Mouse (Mus musculus) hindlimb bud, embryonic 11.5 days (tissue): ENCODE data around the gene Gm49358.

ENCODE experiments used
- DNase-seq: peaks from one replicate; pipeline ENCODE4 v3.0.0-alpha.2; 2012; ENCODE audit warnings: low read depth, low spot score; ENCODE audit errors: extremely low spot score

Gene Gm49358

GRCm38 (mm10) chr10:86777614-86778319 is 14.0 kb downstream of the Gm49358 start:
- DNase-seq, result no peak

GRCm38 (mm10) chr10:86778398-86779116 is 14.8 kb downstream of the Gm49358 start, which contains the start of gene Nt5dc3:
Nt5dc3 (plus strand) TSS chr10:86779005.
- peak; percentile 85 for DNase-seq

GRCm38 (mm10) chr10:86779117-86779755 is 15.5 kb downstream of the Gm49358 start:
- DNase-seq, result no peak

DNA sequence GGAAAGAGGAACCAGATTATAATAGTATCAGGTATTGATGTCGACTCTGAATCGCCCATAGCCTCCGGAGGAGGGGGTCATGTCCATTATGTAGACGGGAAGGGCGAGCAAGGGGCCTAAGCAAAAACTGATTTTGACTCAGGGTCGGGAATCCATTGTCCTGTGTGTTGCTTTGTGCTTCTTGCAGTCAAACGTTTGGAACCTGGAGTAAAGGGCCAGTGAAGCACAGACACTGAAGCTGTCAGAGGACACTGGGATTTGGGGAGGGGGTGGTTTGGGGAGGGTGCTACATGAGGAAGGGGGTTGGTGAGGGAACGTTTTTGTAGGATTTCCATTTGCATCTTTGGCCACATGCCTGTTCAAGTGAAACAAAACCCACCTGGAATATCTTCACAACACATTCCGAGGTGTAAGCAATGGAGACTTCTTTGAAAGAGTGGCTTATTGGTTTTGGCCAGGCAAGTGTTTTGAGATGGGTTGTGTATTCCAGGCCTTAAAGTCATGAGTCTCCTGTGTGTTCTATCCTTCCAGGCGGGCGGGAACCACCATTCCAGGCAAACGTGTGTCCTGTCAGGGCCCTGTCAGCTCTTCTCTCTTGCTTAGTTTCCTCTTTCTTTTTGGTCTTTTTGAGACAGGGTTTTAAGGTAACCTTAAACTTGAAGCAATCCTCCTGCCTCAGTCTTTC is 16.2 kb downstream of the Gm49358 start:
- no peak for DNase-seq

GRCm38 (mm10) chr10:86781641-86782040 is 17.9 kb downstream of the Gm49358 start:
- DNase-seq, result no peak

- DNase-seq, result no peak
These were observed 18.9 kb downstream of the Gm49358 start for GRCm38 (mm10) chr10:86782656-86783055.

DNA sequence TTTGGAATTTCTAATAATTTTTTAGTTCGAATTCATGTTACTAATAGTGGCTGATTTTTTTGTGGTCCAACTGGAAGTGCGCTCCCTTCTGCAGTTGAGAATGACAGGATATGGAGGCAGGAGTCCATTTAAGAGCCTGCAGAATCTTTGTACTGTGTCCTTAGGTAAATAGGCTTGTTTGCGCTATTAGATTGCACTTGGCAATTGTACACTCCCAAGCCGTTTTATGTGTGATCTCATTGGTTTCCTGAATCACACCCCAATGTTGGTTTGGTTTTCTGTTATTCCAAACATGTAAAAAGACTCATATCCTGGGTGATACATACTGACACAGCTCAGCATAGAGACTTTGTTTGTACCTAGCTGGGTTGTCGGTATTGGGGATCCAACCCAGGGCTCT is 19.8 kb downstream of the Gm49358 start:
- DNase-seq, result no peak

- no peak for DNase-seq
These were observed 20.4 kb downstream of the Gm49358 start for GRCm38 (mm10) chr10:86784126-86784675.

DNA sequence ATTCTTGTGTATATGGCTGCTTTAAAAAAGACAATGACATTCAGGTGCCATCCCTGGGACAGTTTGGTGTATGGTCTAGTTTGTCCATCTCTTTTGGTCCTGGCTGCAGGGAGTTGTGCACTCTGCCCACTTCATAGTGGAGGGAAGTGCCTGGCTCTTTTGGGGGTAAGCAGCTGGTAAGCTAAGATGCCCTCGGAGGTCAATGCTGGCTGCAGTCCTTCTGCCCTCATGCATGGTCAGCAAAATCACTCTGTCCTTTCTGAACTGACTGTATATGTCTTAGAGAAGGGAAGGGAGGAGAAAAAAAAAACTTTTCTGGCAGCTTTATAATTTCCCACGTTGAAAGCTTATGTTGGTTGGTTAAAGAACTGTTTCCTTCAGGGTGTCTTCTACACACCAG is 21.6 kb downstream of the Gm49358 start:
- no peak for DNase-seq

DNA sequence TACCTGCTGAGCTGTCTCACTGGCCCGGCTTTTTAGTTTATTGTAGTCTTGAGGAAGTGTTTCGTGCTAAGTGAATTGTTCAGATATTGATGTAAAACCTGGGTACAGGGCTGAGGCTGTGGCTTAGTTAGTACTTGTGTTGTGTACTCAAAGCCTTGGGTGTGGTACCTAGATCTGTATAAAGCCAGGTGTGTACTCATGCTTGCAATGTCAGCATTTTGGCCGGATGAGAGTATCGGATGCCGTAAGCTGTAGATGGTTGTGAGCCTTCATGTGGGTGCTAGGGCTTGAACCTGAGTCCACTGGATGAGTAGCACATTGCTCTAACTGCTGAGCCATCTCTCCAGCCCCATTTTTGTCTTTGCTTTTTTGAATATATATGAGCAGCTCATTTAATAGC is 22.3 kb downstream of the Gm49358 start:
- DNase-seq, result no peak

DNA sequence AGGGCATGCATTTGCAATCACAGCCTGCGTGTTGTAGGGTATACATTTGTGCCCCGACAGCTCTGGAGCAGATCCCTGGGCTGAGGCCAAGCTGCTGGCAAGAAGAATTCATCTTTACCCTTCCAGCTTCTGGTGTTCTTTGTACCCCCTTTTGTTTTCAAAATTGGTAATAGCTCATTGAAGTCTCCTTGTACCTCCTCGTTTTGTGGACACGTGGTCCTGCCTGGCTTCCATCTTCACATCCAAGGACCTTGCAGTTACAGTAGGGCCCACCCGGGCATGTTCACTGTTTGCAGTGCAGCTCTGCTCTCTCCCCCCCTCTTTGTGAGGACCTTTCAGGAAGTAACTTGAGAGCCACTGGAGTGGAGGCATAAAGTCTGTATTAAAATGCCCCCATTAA is 24.4 kb downstream of the Gm49358 start:
- no peak for DNase-seq

- DNase-seq, result no peak
These were observed 25.4 kb downstream of the Gm49358 start for GRCm38 (mm10) chr10:86789146-86789672.

GRCm38 (mm10) chr10:86791507-86792184 is 27.9 kb downstream of the Gm49358 start:
- no peak for DNase-seq

DNA sequence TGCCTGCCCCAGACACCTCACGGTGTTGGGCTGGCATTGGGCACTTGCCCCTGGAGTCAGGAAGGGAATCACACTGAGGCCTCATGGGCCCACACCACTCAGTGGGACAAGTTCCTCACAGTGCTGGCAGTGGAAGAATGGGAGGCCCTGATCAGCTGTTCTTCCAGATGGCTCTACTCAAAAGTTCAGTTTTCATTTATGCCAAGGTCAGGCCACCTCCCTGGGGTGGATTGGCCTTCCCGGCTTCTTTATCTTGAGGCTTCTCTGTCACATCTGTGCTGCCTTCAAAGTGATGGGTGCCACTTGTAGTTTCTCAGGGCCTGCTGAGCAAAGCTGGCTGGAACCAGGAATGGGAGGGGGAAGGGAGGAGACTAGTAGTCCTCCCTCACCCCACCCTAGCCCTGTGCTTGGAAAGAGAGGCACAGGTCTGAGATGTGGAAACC is 29.8 kb downstream of the Gm49358 start:
- DNase-seq, result no peak

GRCm38 (mm10) chr10:86794196-86794595 is 30.4 kb downstream of the Gm49358 start:
- DNase-seq, result no peak

- DNase-seq, result no peak
These were observed 31.2 kb downstream of the Gm49358 start for GRCm38 (mm10) chr10:86794794-86795535.

- DNase-seq, result no peak
These were observed 32.4 kb downstream of the Gm49358 start for GRCm38 (mm10) chr10:86796073-86796741.

DNA sequence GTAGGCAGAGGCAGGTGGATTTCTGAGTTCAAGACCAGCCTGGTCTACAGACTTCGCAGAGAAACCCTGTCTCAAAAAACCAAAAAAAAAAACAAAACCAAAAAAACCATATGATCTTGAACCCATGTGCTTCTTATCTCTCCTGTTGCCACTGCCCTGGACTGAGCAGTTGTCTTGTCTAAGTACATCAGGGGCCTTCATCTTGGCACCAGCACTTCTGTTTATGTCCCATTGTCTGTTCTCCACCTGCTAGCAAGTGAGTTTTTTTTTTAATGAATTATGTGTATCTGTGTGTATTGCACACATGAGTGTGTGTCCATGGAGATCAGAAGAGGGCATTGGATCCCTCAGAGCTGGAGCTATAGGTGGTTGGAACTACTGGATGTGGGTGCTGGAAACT is 43.6 kb downstream of the Gm49358 start:
- DNase-seq, result no peak
